ENCODE assay signal across 16 mouse cellular contexts in the genomic region with DNA sequence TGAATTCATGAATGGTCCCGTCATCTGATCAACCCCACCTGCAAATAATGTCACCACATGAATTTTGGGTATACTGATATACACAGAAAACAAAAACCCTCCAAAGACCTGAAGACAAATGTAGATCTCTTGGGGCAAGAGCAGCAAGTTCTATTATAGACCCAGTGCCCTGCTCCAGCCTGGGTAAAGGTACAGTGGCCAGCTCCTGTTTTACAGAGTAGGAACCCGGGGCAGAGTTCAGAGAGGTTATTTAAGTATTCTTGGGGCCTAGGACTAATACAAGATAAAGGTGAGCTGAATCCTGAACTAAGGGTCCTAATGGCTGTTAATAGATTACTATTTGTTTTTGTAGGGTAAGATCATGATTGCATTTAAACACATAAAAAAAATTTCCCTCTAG.
"Had no signal": no experiment of that assay in that cellular context is flagged by ENCODE, and none has a peak within 500 bp of the region (broad histone marks: within the 10 kb centered on the region; RNA-seq: fewer than 3 reads in every experiment).

No protein-coding gene starts in this region.

- H3K4me3 ChIP-seq: neural tube, embryonic 13.5 days; neural tube, embryonic 15.5 days; stomach, embryonic 15.5 days had no signal

- H3K9me3 ChIP-seq: neural tube, embryonic 13.5 days; neural tube, embryonic 15.5 days; stomach, embryonic 15.5 days had no signal

- H3K27ac ChIP-seq: neural tube, embryonic 13.5 days; neural tube, embryonic 15.5 days; stomach, embryonic 15.5 days; stomach, postnatal 0 days had no signal

- H3K9ac ChIP-seq: neural tube, embryonic 13.5 days; neural tube, embryonic 15.5 days; stomach, embryonic 15.5 days had no signal

- DNase-seq: retina, postnatal 1 day; right cerebral cortex, adult 18-20 months; right cerebral cortex, postnatal 14 days; right cerebral cortex, postnatal 25 days; right cerebral cortex, postnatal 4 days; spleen, adult 18-20 months; thymus, adult 18-20 months; thymus, adult 2 months; thymus, postnatal 14 days; thymus, postnatal 25 days; thymus, postnatal 36 days; thymus, postnatal 4 days had no signal

- H3K4me1 ChIP-seq: neural tube, embryonic 13.5 days; neural tube, embryonic 15.5 days; stomach, embryonic 15.5 days had no signal

- H3K27me3 ChIP-seq: neural tube, embryonic 13.5 days; neural tube, embryonic 15.5 days; stomach, embryonic 15.5 days had no signal

- H3K36me3 ChIP-seq: stomach, embryonic 15.5 days had no signal

- H3K4me2 ChIP-seq: neural tube, embryonic 13.5 days; neural tube, embryonic 15.5 days; stomach, embryonic 15.5 days had no signal
